Mouse (Mus musculus): ENCODE measurements around the gene 4930558K02Rik. TPM values are rescaled to one million over a fixed set of nuclear protein-coding genes. Genes with fewer than 3 reads are reported as not detected.

Gene 4930558K02Rik
- polyA plus RNA-seq, 1 experiment from 2014 or later: not detected

- Histone ChIP-seq H3K4me2 (replicated peaks) (no peak overlapping the region), H3K27ac (replicated peaks) (no peak overlapping the region; the same call in 1 of the 2 replicates), H3K36me3 (no peaks in the 10 kb centered on the region), H3K9ac (replicated peaks) (no peak overlapping the region), H3K9me3 (no peaks in the 10 kb centered on the region), H3K27me3 (no peaks in the 10 kb centered on the region), H3K4me3 (no peak overlapping the region), H3K4me1 (peaks cover 15% of the 10 kb centered on the region)
- 37% methylated on average over 8 of the region's 8 CpGs for WGBS
- ATAC-seq (ENCODE audit: low FRiP score, low read depth): no peak
Observed at GRCm38 (mm10) chr1:162008631-162009067, 29.2 kb upstream of the 4930558K02Rik start.

GRCm38 (mm10) chr1:162008208-162008607 is 28.8 kb upstream of the 4930558K02Rik start:
- ATAC-seq (ENCODE audit: low FRiP score, low read depth): no peak
- H3K27ac ChIP-seq (replicated peaks): no peak overlapping the region; the same call in 1 of the 2 replicates
- H3K4me3 ChIP-seq: no peak overlapping the region
- H3K9me3 ChIP-seq: no peaks in the 10 kb centered on the region
- no peaks in the 10 kb centered on the region for H3K36me3 ChIP-seq
- no peak overlapping the region for H3K4me2 ChIP-seq (replicated peaks)
- 67% methylated on average over 4 of the region's 4 CpGs for WGBS
- no peak overlapping the region for H3K9ac ChIP-seq (replicated peaks)
- H3K4me1 ChIP-seq: peaks cover 16% of the 10 kb centered on the region
- H3K27me3 ChIP-seq: no peaks in the 10 kb centered on the region

- Histone ChIP-seq H3K27me3 (no peaks in the 10 kb centered on the region), H3K4me3 (no peak overlapping the region), H3K27ac (replicated peaks) (no peak overlapping the region), H3K36me3 (no peaks in the 10 kb centered on the region), H3K9ac (replicated peaks) (no peak overlapping the region), H3K4me2 (replicated peaks) (no peak overlapping the region), H3K4me1 (peaks cover 16% of the 10 kb centered on the region), H3K9me3 (no peaks in the 10 kb centered on the region)
- WGBS: 88% methylated on average over 9 of the region's 9 CpGs
- ATAC-seq (ENCODE audit: low FRiP score, low read depth): no peak
Observed at GRCm38 (mm10) chr1:162006109-162006508, 26.7 kb upstream of the 4930558K02Rik start.

GRCm38 (mm10) chr1:162004821-162005770 is 25.7 kb upstream of the 4930558K02Rik start:
- peak; percentile 32 for ATAC-seq (ENCODE audit: low FRiP score, low read depth)
- Histone ChIP-seq H3K4me2 (replicated peaks) (0 out of 2 replicates have a peak overlapping the region, but pooled peaks have one; percentile 16), H3K9ac (replicated peaks) (no peak overlapping the region), H3K36me3 (no peaks in the 10 kb centered on the region), H3K27me3 (no peaks in the 10 kb centered on the region), H3K9me3 (no peaks in the 10 kb centered on the region), H3K27ac (replicated peaks) (peak overlapping the region; percentile 47), H3K4me3 (no peak overlapping the region), H3K4me1 (peaks cover 20% of the 10 kb centered on the region)
- 59% methylated on average over 23 of the region's 23 CpGs for WGBS

GRCm38 (mm10) chr1:162004518-162004780 is 25.0 kb upstream of the 4930558K02Rik start:
- Histone ChIP-seq H3K9ac (replicated peaks) (no peak overlapping the region), H3K27ac (replicated peaks) (peak overlapping the region; percentile 47; the same call in 1 of the 2 replicates), H3K36me3 (no peaks in the 10 kb centered on the region), H3K27me3 (no peaks in the 10 kb centered on the region), H3K4me3 (no peak overlapping the region), H3K4me1 (peaks cover 26% of the 10 kb centered on the region), H3K9me3 (no peaks in the 10 kb centered on the region), H3K4me2 (replicated peaks) (no peak overlapping the region)
- WGBS: 52% methylated on average over 7 of the region's 7 CpGs
- ATAC-seq (ENCODE audit: low FRiP score, low read depth): no peak

- Histone ChIP-seq H3K9me3 (no peaks in the 10 kb centered on the region), H3K27me3 (no peaks in the 10 kb centered on the region), H3K4me2 (replicated peaks) (no peak overlapping the region), H3K36me3 (no peaks in the 10 kb centered on the region), H3K9ac (replicated peaks) (no peak overlapping the region), H3K27ac (replicated peaks) (peak overlapping the region; percentile 47; the same call in 1 of the 2 replicates), H3K4me1 (peaks cover 28% of the 10 kb centered on the region), H3K4me3 (no peak overlapping the region)
- ATAC-seq (ENCODE audit: low FRiP score, low read depth): no peak
- WGBS: 62% methylated on average over 14 of the region's 14 CpGs
Observed at GRCm38 (mm10) chr1:162003729-162004517, 24.5 kb upstream of the 4930558K02Rik start.

- Histone ChIP-seq H3K4me3 (no peak overlapping the region), H3K4me2 (replicated peaks) (no peak overlapping the region), H3K27me3 (no peaks in the 10 kb centered on the region), H3K36me3 (no peaks in the 10 kb centered on the region), H3K9me3 (no peaks in the 10 kb centered on the region), H3K27ac (replicated peaks) (no peak overlapping the region), H3K9ac (replicated peaks) (no peak overlapping the region), H3K4me1 (peaks cover 28% of the 10 kb centered on the region)
- 88% methylated on average over 8 of the region's 8 CpGs for WGBS
- no peak for ATAC-seq (ENCODE audit: low FRiP score, low read depth)
Observed at GRCm38 (mm10) chr1:162001328-162001727, 21.9 kb upstream of the 4930558K02Rik start.

GRCm38 (mm10) chr1:161999882-162000371 is 20.5 kb upstream of the 4930558K02Rik start:
- no peak overlapping the region for H3K4me3 ChIP-seq
- peak overlapping the region; percentile 69 for H3K27ac ChIP-seq (replicated peaks)
- WGBS: 6% methylated on average over 4 of the region's 4 CpGs
- peaks cover 26% of the 10 kb centered on the region for H3K4me1 ChIP-seq
- ATAC-seq (ENCODE audit: low FRiP score, low read depth): peak; percentile 87
- H3K9ac ChIP-seq (replicated peaks): 0 out of 2 replicates have a peak overlapping the region, but pooled peaks have one; percentile 16
- peak overlapping the region; percentile 32 for H3K4me2 ChIP-seq (replicated peaks)
- no peaks in the 10 kb centered on the region for H3K9me3 ChIP-seq
- no peaks in the 10 kb centered on the region for H3K27me3 ChIP-seq
- H3K36me3 ChIP-seq: no peaks in the 10 kb centered on the region

GRCm38 (mm10) chr1:161999338-161999737 is 19.9 kb upstream of the 4930558K02Rik start:
- Histone ChIP-seq H3K36me3 (no peaks in the 10 kb centered on the region), H3K4me2 (replicated peaks) (0 out of 2 replicates have a peak overlapping the region, but pooled peaks have one; percentile 32)
- no peak for ATAC-seq (ENCODE audit: low FRiP score, low read depth)

GRCm38 (mm10) chr1:161998781-161999180 is 19.3 kb upstream of the 4930558K02Rik start:
- peaks cover 15% of the 10 kb centered on the region for H3K4me1 ChIP-seq
- H3K36me3 ChIP-seq: no peaks in the 10 kb centered on the region
- WGBS: 80% methylated on average over 4 of the region's 4 CpGs
- H3K4me2 ChIP-seq (replicated peaks): no peak overlapping the region
- no peak overlapping the region for H3K9ac ChIP-seq (replicated peaks)
- no peaks in the 10 kb centered on the region for H3K9me3 ChIP-seq
- H3K27ac ChIP-seq (replicated peaks): no peak overlapping the region
- H3K4me3 ChIP-seq: no peak overlapping the region
- no peak for ATAC-seq (ENCODE audit: low FRiP score, low read depth)
- H3K27me3 ChIP-seq: no peaks in the 10 kb centered on the region

More at GRCm38 (mm10) chr1:161999338-161999737, 19.9 kb upstream of the 4930558K02Rik start:
- 51% methylated on average over 5 of the region's 5 CpGs for WGBS
- Histone ChIP-seq H3K9me3 (no peaks in the 10 kb centered on the region), H3K9ac (replicated peaks) (no peak overlapping the region), H3K27ac (replicated peaks) (peak overlapping the region; percentile 27; the same call in 1 of the 2 replicates), H3K27me3 (no peaks in the 10 kb centered on the region), H3K4me1 (peaks cover 20% of the 10 kb centered on the region), H3K4me3 (no peak overlapping the region)

- ATAC-seq (ENCODE audit: low FRiP score, low read depth): no peak
- Histone ChIP-seq H3K27ac (replicated peaks) (no peak overlapping the region), H3K36me3 (no peaks in the 10 kb centered on the region), H3K27me3 (no peaks in the 10 kb centered on the region), H3K4me2 (replicated peaks) (no peak overlapping the region), H3K9me3 (no peaks in the 10 kb centered on the region), H3K4me3 (no peak overlapping the region), H3K4me1 (no peaks in the 10 kb centered on the region), H3K9ac (replicated peaks) (no peak overlapping the region)
- WGBS: 95% methylated on average over 7 of the region's 7 CpGs
Observed at GRCm38 (mm10) chr1:161992389-161992788, 13.0 kb upstream of the 4930558K02Rik start.

- no peak overlapping the region for H3K4me2 ChIP-seq (replicated peaks)
- no peak for ATAC-seq (ENCODE audit: low FRiP score, low read depth)
Observed at GRCm38 (mm10) chr1:161991846-161992245, 12.4 kb upstream of the 4930558K02Rik start.

More at GRCm38 (mm10) chr1:161991846-161992245, 12.4 kb upstream of the 4930558K02Rik start:
- H3K9ac ChIP-seq (replicated peaks): no peak overlapping the region
- H3K36me3 ChIP-seq: no peaks in the 10 kb centered on the region
- WGBS: 94% methylated on average over 11 of the region's 11 CpGs
- H3K27me3 ChIP-seq: no peaks in the 10 kb centered on the region
- no peaks in the 10 kb centered on the region for H3K9me3 ChIP-seq
- no peak overlapping the region for H3K4me3 ChIP-seq
- H3K27ac ChIP-seq (replicated peaks): no peak overlapping the region
- no peaks in the 10 kb centered on the region for H3K4me1 ChIP-seq

Data from midbrain, embryonic 12.5 days (tissue).